ENCODE assay signal across 22 mouse cellular contexts in the genomic region with DNA sequence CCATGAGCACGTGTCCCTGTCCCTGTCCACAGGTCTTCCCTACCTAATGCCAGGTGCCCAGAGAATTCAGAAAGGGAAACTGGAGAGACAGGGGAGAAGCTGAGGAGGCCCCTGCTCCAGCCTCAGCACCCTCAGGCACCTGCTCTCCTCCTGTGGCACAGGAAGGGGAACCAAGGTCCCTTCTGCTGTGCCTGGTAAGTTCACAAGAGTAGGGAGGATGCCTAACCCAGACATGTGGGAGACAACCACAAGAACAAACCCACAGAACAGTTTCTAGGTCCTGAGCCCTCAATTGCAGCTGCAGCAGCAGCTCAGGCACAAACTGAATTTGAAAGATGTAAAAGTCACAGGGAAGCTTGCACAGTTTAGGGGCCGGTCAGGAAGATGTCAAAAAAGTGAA. TPM values are rescaled to one million over a fixed set of nuclear protein-coding genes. Genes with fewer than 3 reads are reported as not detected.
DNase-seq lines count a peak whose midpoint lies in the region; ATAC-seq and TF ChIP-seq lines count a peak whose summit lies in the region.
"Had no signal": no experiment of that assay in that cellular context is flagged by ENCODE, and none has a peak within 500 bp of the region (broad histone marks: within the 10 kb centered on the region; RNA-seq: fewer than 3 reads in every experiment).

No protein-coding gene starts in this region.

- H3K4me3 ChIP-seq in embryonic facial prominence, embryonic 14.5 days (ENCODE audit: low read depth, low read length): 0 out of 2 replicates have a peak overlapping the region, but pooled peaks have one; percentile 25
- no peak overlapping the region for H3K4me3 ChIP-seq in embryonic facial prominence, embryonic 10.5 days
- H3K4me3 ChIP-seq in layer of hippocampus, adult 2 months: peak overlapping the region; percentile 38
- peak overlapping the region; percentile 26; the same call in 1 of the 2 replicates for H3K4me3 ChIP-seq in olfactory bulb, adult 2 months (ENCODE audit: insufficient read depth, low read depth, low read length)
- H3K4me3 ChIP-seq: neural tube, embryonic 12.5 days had no signal

- no peak for TF ChIP-seq CTCF in layer of hippocampus, adult 2 months (conservative IDR thresholded peaks at IDR 0.05)
- TF ChIP-seq CTCF in olfactory bulb, adult 2 months (IDR thresholded peaks at IDR 0.05; ENCODE audit: insufficient read depth, low read depth, low read length): no peak

- no peaks in the 10 kb centered on the region for H3K9me3 ChIP-seq in embryonic facial prominence, embryonic 14.5 days (ENCODE audit: control insufficient read depth, low read length)
- no peaks in the 10 kb centered on the region for H3K9me3 ChIP-seq in embryonic facial prominence, embryonic 10.5 days
- H3K9me3 ChIP-seq: forebrain, embryonic 15.5 days; heart, embryonic 12.5 days; hindbrain, embryonic 12.5 days; liver, embryonic 12.5 days; lung, embryonic 15.5 days; neural tube, embryonic 12.5 days had no signal

- ATAC-seq in embryonic facial prominence, embryonic 14.5 days (ENCODE audit: low read depth): no peak
- ATAC-seq: forebrain, embryonic 15.5 days; liver, embryonic 12.5 days had no signal

- 0 out of 2 replicates have a peak, but pooled peaks cover 3% of the 10 kb centered on the region for H3K4me1 ChIP-seq in embryonic facial prominence, embryonic 14.5 days (ENCODE audit: control insufficient read depth, insufficient read depth, low read length)
- H3K4me1 ChIP-seq in embryonic facial prominence, embryonic 10.5 days: peaks cover 16% of the 10 kb centered on the region
- peaks cover 15% of the 10 kb centered on the region for H3K4me1 ChIP-seq in olfactory bulb, adult 2 months (ENCODE audit: control insufficient read depth, insufficient read depth, low read length)

- H3K9ac ChIP-seq in embryonic facial prominence, embryonic 14.5 days (ENCODE audit: low read depth, low read length): no peak overlapping the region
- H3K9ac ChIP-seq: forebrain, embryonic 15.5 days; heart, embryonic 12.5 days; hindbrain, embryonic 12.5 days; liver, embryonic 12.5 days; lung, embryonic 15.5 days; neural tube, embryonic 12.5 days had no signal

- WGBS in embryonic facial prominence, embryonic 14.5 days: 56% methylated on average over 2 of the region's 2 CpGs
- 62% methylated on average over 2 of the region's 2 CpGs for WGBS in embryonic facial prominence, embryonic 10.5 days
- 53% methylated on average over 2 of the region's 2 CpGs for WGBS in olfactory bulb, adult 2 months

- H3K27me3 ChIP-seq in embryonic facial prominence, embryonic 14.5 days (replicated peaks; ENCODE audit: control insufficient read depth, insufficient read depth, low read length): peaks cover 41% of the 10 kb centered on the region
- H3K27me3 ChIP-seq in embryonic facial prominence, embryonic 10.5 days (replicated peaks; ENCODE audit: low read depth, poor library complexity, severe bottlenecking): peaks cover 62% of the 10 kb centered on the region

- no peaks in the 10 kb centered on the region for H3K36me3 ChIP-seq in embryonic facial prominence, embryonic 14.5 days (ENCODE audit: control insufficient read depth, insufficient read depth, low read length)
- H3K36me3 ChIP-seq in embryonic facial prominence, embryonic 10.5 days (replicated peaks): no peaks in the 10 kb centered on the region
- H3K36me3 ChIP-seq: forebrain, embryonic 15.5 days; heart, embryonic 12.5 days; hindbrain, embryonic 12.5 days; liver, embryonic 12.5 days; lung, embryonic 15.5 days; neural tube, embryonic 12.5 days had no signal

- TF ChIP-seq POLR2A in olfactory bulb, adult 2 months (IDR thresholded peaks at IDR 0.05; ENCODE audit: insufficient read depth, low read depth, low read length): no peak

- H3K27ac ChIP-seq in embryonic facial prominence, embryonic 14.5 days (replicated peaks; ENCODE audit: low read depth, low read length): no peak overlapping the region
- no peak overlapping the region for H3K27ac ChIP-seq in embryonic facial prominence, embryonic 10.5 days (replicated peaks)
- peak overlapping the region; percentile 62; the same call in 1 of the 2 replicates for H3K27ac ChIP-seq in layer of hippocampus, adult 2 months
- no peak overlapping the region for H3K27ac ChIP-seq in olfactory bulb, adult 2 months (ENCODE audit: insufficient read depth, low read depth, low read length)
- H3K27ac ChIP-seq: forebrain, embryonic 15.5 days; hindbrain, embryonic 12.5 days; liver, embryonic 12.5 days; lung, embryonic 15.5 days; neural tube, embryonic 12.5 days had no signal

- H3K4me2 ChIP-seq in embryonic facial prominence, embryonic 14.5 days (ENCODE audit: low read depth, low read length): no peak overlapping the region

- no peak for DNase-seq in embryonic facial prominence, embryonic 14.5 days (ENCODE audit: low spot score)
- DNase-seq in embryonic facial prominence, embryonic 10.5 days (ENCODE audit: low spot score): no peak
- DNase-seq in layer of hippocampus, adult 2 months (ENCODE audit: low spot score in 2 of 2): no peak
- no peak for DNase-seq in layer of hippocampus, adult 18-20 months (ENCODE audit: low spot score in 2 of 2)
- DNase-seq in thymus, postnatal 14 days: peak; percentile 72
- DNase-seq in testis, postnatal 10 days (ENCODE audit: low spot score): no peak
- no peak for DNase-seq in frontal cortex, postnatal 14 days (ENCODE audit: low spot score in 2 of 2)
- DNase-seq: adrenal gland, postnatal 25 days; cerebellum, adult 9-10 months; gastrocnemius, postnatal 36 days; kidney, adult 8-10 months; left cerebral cortex, postnatal 4 days; spleen, adult 18-20 months had no signal

RNA-seq across cellular contexts. Expression of a gene that starts 0.9 kb away (rescaled TPM):
- polyA plus RNA-seq in embryonic facial prominence, embryonic 14.5 days (2014; fragmentation: Nextera tagmentation; extraction: Ambion mirVana): 1.1 and 1.2 TPM in 2 replicates
- 1.1 and 1.7 TPM in 2 replicates for polyA plus RNA-seq in embryonic facial prominence, embryonic 10.5 days (2016; fragmentation: Nextera tagmentation; extraction: Ambion mirVana)
- 1 to 10 TPM; 3.7 to 5.4 TPM for total RNA-seq in layer of hippocampus, adult 2 months (2021)
- 1 to 10 TPM; 2.6 to 5.4 TPM for total RNA-seq in layer of hippocampus, adult 18-20 months (2021)
- polyA plus RNA-seq in olfactory bulb, adult 2 months (2012; ENCODE audit: insufficient read depth, insufficient read length, low replicate concordance, missing spikeins): not detected in 2 replicates
- total RNA-seq: adrenal gland, postnatal 25 days; CH12.LX; left cerebral cortex, postnatal 4 days; megakaryocyte-erythroid progenitor cell, adult 5-6 weeks had no signal
